Mouse (Mus musculus) liver, embryonic 15.5 days (tissue): ENCODE results near the gene Ddc. TPM values are rescaled to one million over a fixed set of nuclear protein-coding genes. Genes with fewer than 3 reads are reported as not detected.

ENCODE experiments used
- ATAC-seq: fragments of 200-750 bp; cut with Nextera tagmentation; 2 replicates; pipeline ENCODE4 v1.8.0; 2017; ENCODE audit warnings: moderate number of reproducible peaks, mild to moderate bottlenecking, moderate library complexity; ENCODE audit not compliant: insufficient read depth
- H3K27ac ChIP-seq: fragments of 300-500 bp; sonication (generic); replicated peaks from 2 replicates; pipeline ENCODE4 v1.5.1; 2015; ENCODE audit warnings: mild to moderate bottlenecking, inconsistent platforms
- H3K27me3 ChIP-seq: fragments of 300-500 bp; sonication (generic); 2 replicates; pipeline ENCODE4 v1.6.1; 2015; ENCODE audit warnings: mild to moderate bottlenecking, inconsistent platforms
- H3K36me3 ChIP-seq: fragments of 300-500 bp; sonication (generic); replicated peaks from 2 replicates; pipeline ENCODE4 v1.6.1; 2015; ENCODE audit warnings: moderate library complexity, mild to moderate bottlenecking, inconsistent platforms
- H3K4me1 ChIP-seq: fragments of 300-500 bp; sonication (generic); replicated peaks from 2 replicates; pipeline ENCODE4 v1.6.1; 2015; ENCODE audit warnings: inconsistent platforms
- H3K4me2 ChIP-seq: fragments of 300-500 bp; sonication (generic); 2 replicates; pipeline ENCODE4 v1.6.1; 2015; ENCODE audit warnings: moderate library complexity, mild to moderate bottlenecking, inconsistent platforms
- H3K4me3 ChIP-seq: fragments of 300-500 bp; sonication (generic); replicated peaks from 2 replicates; pipeline ENCODE4 v1.5.1; 2015; ENCODE audit warnings: mild to moderate bottlenecking, inconsistent platforms
- H3K9ac ChIP-seq: fragments of 300-500 bp; sonication (generic); 2 replicates; pipeline ENCODE4 v1.6.1; 2015; ENCODE audit warnings: moderate library complexity, mild to moderate bottlenecking, inconsistent platforms
- H3K9me3 ChIP-seq: fragments of 300-500 bp; sonication (generic); replicated peaks from 2 replicates; pipeline ENCODE4 v1.6.1; 2016; ENCODE audit warnings: inconsistent platforms
- WGBS: fragments of 180-500 bp; shearing (Covaris S2); methylation state at CpG from one replicate; pipeline ENCODE4 v1.1.7; 2015; ENCODE audit warnings: mixed read lengths; ENCODE audit not compliant: insufficient replicate concordance; 5-methylcytosine and 5-hydroxymethylcytosine counted together
- polyA plus RNA-seq: library from polyadenylated mRNA; unstranded; fragments of >200 nt; fragmentation: Nextera tagmentation; extraction: Ambion mirVana; gene quantifications from 2 replicates; pipeline ENCODE4 v1.2.1, GENCODE M21; 2015

The Ddc gene
- polyA plus RNA-seq, 1 experiment from 2014 or later, result 11.1 TPM

GRCm38 (mm10) chr11:11805951-11806350, 92.0 kb downstream of the Ddc start:
- peak overlapping the region; percentile 13; the same call in 1 of the 2 replicates for H3K4me2 ChIP-seq
- WGBS, result 72% methylated on average over 4 of the region's 4 CpGs
- no peak overlapping the region for H3K27ac ChIP-seq
- no peak for ATAC-seq
- peaks cover 71% of the 10 kb centered on the region for H3K4me1 ChIP-seq
- H3K36me3 ChIP-seq, result peaks cover 56% of the 10 kb centered on the region
- no peak overlapping the region for H3K4me3 ChIP-seq
- no peaks in the 10 kb centered on the region for H3K27me3 ChIP-seq
- no peak overlapping the region for H3K9ac ChIP-seq
- H3K9me3 ChIP-seq, result no peaks in the 10 kb centered on the region

- H3K4me2 ChIP-seq, result no peak overlapping the region
- ATAC-seq, result no peak
- H3K9me3 ChIP-seq, result no peaks in the 10 kb centered on the region
- H3K4me3 ChIP-seq, result no peak overlapping the region
- no peaks in the 10 kb centered on the region for H3K27me3 ChIP-seq
- H3K4me1 ChIP-seq, result peaks cover 60% of the 10 kb centered on the region
- 73% methylated on average over 5 of the region's 5 CpGs for WGBS
- H3K27ac ChIP-seq, result no peak overlapping the region
- H3K9ac ChIP-seq, result no peak overlapping the region
- peaks cover 69% of the 10 kb centered on the region for H3K36me3 ChIP-seq
These were observed 93.5 kb downstream of the Ddc start for GRCm38 (mm10) chr11:11804421-11804820.

GRCm38 (mm10) chr11:11801067-11801466, 96.9 kb downstream of the Ddc start:
- peaks cover 96% of the 10 kb centered on the region for H3K36me3 ChIP-seq
- H3K9me3 ChIP-seq, result no peaks in the 10 kb centered on the region
- H3K27ac ChIP-seq, result no peak overlapping the region; the same call in 1 of the 2 replicates
- H3K9ac ChIP-seq, result peak overlapping the region; percentile 10; the same call in 1 of the 2 replicates
- ATAC-seq, result no peak
- peaks cover 45% of the 10 kb centered on the region for H3K4me1 ChIP-seq
- H3K27me3 ChIP-seq, result no peaks in the 10 kb centered on the region
- WGBS, result 54% methylated on average over 9 of the region's 9 CpGs
- H3K4me3 ChIP-seq, result peak overlapping the region; percentile 18; the same call in 1 of the 2 replicates
- H3K4me2 ChIP-seq, result peak overlapping the region; percentile 42

- 78% methylated on average over 3 of the region's 3 CpGs for WGBS
- Histone ChIP-seq H3K27ac (no peak overlapping the region), H3K4me2 (no peak overlapping the region), H3K9me3 (no peaks in the 10 kb centered on the region), H3K4me1 (peaks cover 39% of the 10 kb centered on the region), H3K9ac (no peak overlapping the region), H3K36me3 (peaks cover 94% of the 10 kb centered on the region), H3K4me3 (no peak overlapping the region), H3K27me3 (no peaks in the 10 kb centered on the region)
- no peak for ATAC-seq
These were observed 97.6 kb downstream of the Ddc start for GRCm38 (mm10) chr11:11800304-11800703.

GRCm38 (mm10) chr11:11798690-11799089, 99.3 kb downstream of the Ddc start:
- ATAC-seq, result no peak
- Histone ChIP-seq H3K4me1 (peaks cover 28% of the 10 kb centered on the region), H3K9ac (no peak overlapping the region), H3K9me3 (no peaks in the 10 kb centered on the region), H3K27ac (no peak overlapping the region), H3K36me3 (peaks cover 78% of the 10 kb centered on the region), H3K4me2 (no peak overlapping the region), H3K4me3 (no peak overlapping the region), H3K27me3 (no peaks in the 10 kb centered on the region)
- WGBS, result 100% methylated on average over 1 of the region's 1 CpGs

- ATAC-seq, result no peak
- no peak overlapping the region for H3K4me2 ChIP-seq
- H3K4me3 ChIP-seq, result no peak overlapping the region
- H3K36me3 ChIP-seq, result peaks cover 41% of the 10 kb centered on the region
- 0 out of 2 replicates have a peak, but pooled peaks cover 3% of the 10 kb centered on the region for H3K4me1 ChIP-seq
- H3K27me3 ChIP-seq, result no peaks in the 10 kb centered on the region
- 65% methylated on average over 1 of the region's 1 CpGs for WGBS
- no peak overlapping the region for H3K9ac ChIP-seq
- H3K9me3 ChIP-seq, result no peaks in the 10 kb centered on the region
- H3K27ac ChIP-seq, result no peak overlapping the region
These were observed 103.3 kb downstream of the Ddc start for GRCm38 (mm10) chr11:11794626-11795025.

GRCm38 (mm10) chr11:11788521-11788974, 109.4 kb downstream of the Ddc start:
- peak; percentile 88 for ATAC-seq
- H3K4me3 ChIP-seq, result 0 out of 2 replicates have a peak overlapping the region, but pooled peaks have one; percentile 22
- peak overlapping the region; percentile 53 for H3K4me2 ChIP-seq
- no peak overlapping the region for H3K27ac ChIP-seq
- no peak overlapping the region for H3K9ac ChIP-seq
- H3K9me3 ChIP-seq, result no peaks in the 10 kb centered on the region
- under 1% methylated on average over 8 of the region's 8 CpGs for WGBS
- peaks cover 6% of the 10 kb centered on the region; the same call in 1 of the 2 replicates for H3K4me1 ChIP-seq
- H3K27me3 ChIP-seq, result no peaks in the 10 kb centered on the region
- no peaks in the 10 kb centered on the region for H3K36me3 ChIP-seq

GRCm38 (mm10) chr11:11785457-11785856, 112.5 kb downstream of the Ddc start:
- no peak overlapping the region for H3K9ac ChIP-seq
- H3K4me2 ChIP-seq, result no peak overlapping the region
- no peak overlapping the region for H3K27ac ChIP-seq
- H3K36me3 ChIP-seq, result no peaks in the 10 kb centered on the region
- H3K4me1 ChIP-seq, result peaks cover 6% of the 10 kb centered on the region; the same call in 1 of the 2 replicates
- H3K27me3 ChIP-seq, result no peaks in the 10 kb centered on the region
- H3K4me3 ChIP-seq, result no peak overlapping the region
- 21% methylated on average over 6 of the region's 6 CpGs for WGBS
- no peak for ATAC-seq
- no peaks in the 10 kb centered on the region for H3K9me3 ChIP-seq

GRCm38 (mm10) chr11:11781728-11782127, 116.2 kb downstream of the Ddc start:
- Histone ChIP-seq H3K27ac (no peak overlapping the region), H3K27me3 (no peaks in the 10 kb centered on the region), H3K4me3 (no peak overlapping the region), H3K4me1 (no peaks in the 10 kb centered on the region), H3K4me2 (no peak overlapping the region), H3K9ac (no peak overlapping the region), H3K36me3 (no peaks in the 10 kb centered on the region), H3K9me3 (no peaks in the 10 kb centered on the region)
- no peak for ATAC-seq
- 66% methylated on average over 8 of the region's 8 CpGs for WGBS

GRCm38 (mm10) chr11:11778345-11778744, 119.6 kb downstream of the Ddc start:
- Histone ChIP-seq H3K36me3 (peaks cover under 1% of the 10 kb centered on the region; the same call in 1 of the 2 replicates), H3K4me2 (no peak overlapping the region), H3K4me3 (no peak overlapping the region), H3K9me3 (no peaks in the 10 kb centered on the region), H3K27ac (no peak overlapping the region), H3K9ac (no peak overlapping the region), H3K27me3 (no peaks in the 10 kb centered on the region), H3K4me1 (no peaks in the 10 kb centered on the region)
- no peak for ATAC-seq
- 82% methylated on average over 6 of the region's 6 CpGs for WGBS

- no peak for ATAC-seq
- 72% methylated on average over 2 of the region's 2 CpGs for WGBS
These were observed 120.1 kb downstream of the Ddc start for GRCm38 (mm10) chr11:11777796-11778195.

GRCm38 (mm10) chr11:11777246-11777645, 120.7 kb downstream of the Ddc start:
- Histone ChIP-seq H3K9ac (no peak overlapping the region), H3K4me2 (no peak overlapping the region), H3K36me3 (peaks cover 10% of the 10 kb centered on the region), H3K4me3 (no peak overlapping the region), H3K27ac (no peak overlapping the region), H3K9me3 (no peaks in the 10 kb centered on the region), H3K4me1 (no peaks in the 10 kb centered on the region), H3K27me3 (no peaks in the 10 kb centered on the region)
- 37% methylated on average over 3 of the region's 3 CpGs for WGBS
- ATAC-seq, result no peak

More at GRCm38 (mm10) chr11:11777796-11778195, 120.1 kb downstream of the Ddc start:
- H3K27ac ChIP-seq, result no peak overlapping the region
- no peak overlapping the region for H3K4me3 ChIP-seq
- H3K36me3 ChIP-seq, result peaks cover 6% of the 10 kb centered on the region
- H3K9ac ChIP-seq, result no peak overlapping the region
- H3K4me2 ChIP-seq, result no peak overlapping the region
- no peaks in the 10 kb centered on the region for H3K27me3 ChIP-seq
- H3K4me1 ChIP-seq, result no peaks in the 10 kb centered on the region
- no peaks in the 10 kb centered on the region for H3K9me3 ChIP-seq
